Comparison of ENCODE assay signal across 11 mouse cellular contexts in the genomic region with DNA sequence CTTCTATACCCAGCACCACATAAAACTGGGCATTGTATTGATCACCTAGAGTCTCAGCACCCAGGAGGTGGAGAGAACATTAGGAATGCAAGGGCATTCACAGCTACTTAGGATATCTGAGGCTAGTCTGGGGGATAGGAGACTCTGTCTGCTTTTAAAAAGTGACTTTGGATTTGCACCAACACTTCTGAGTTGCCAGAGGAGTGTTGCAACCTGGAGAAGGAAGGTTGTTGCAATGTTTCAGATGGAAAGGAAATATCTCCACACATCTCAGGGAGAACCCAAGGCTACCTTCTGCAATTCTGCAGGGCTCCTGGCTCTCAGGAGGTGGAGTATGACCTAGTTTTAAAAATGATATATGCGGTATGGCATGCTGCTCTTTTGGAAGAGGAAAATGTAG. TPM values are rescaled to one million over a fixed set of nuclear protein-coding genes. Genes with fewer than 3 reads are reported as not detected.
DNase-seq lines count a peak whose midpoint lies in the region.
"Had no signal": no experiment of that assay in that cellular context is flagged by ENCODE, and none has a peak within 500 bp of the region (broad histone marks: within the 10 kb centered on the region; RNA-seq: fewer than 3 reads in every experiment).

No protein-coding gene starts in this region.

- DNase-seq in gastrocnemius, adult 18-20 months (ENCODE audit: low spot score), result peak; percentile 22
- DNase-seq in gastrocnemius, postnatal 14 days, result no peak
- DNase-seq in lung, postnatal 36 days, result peak; percentile 48
- DNase-seq in lung, postnatal 4 days, result no peak
- DNase-seq in brain, adult 2 months (ENCODE audit: low read depth, low spot score), result peak; percentile 27
- no peak for DNase-seq in retina, embryonic 14.5 days (ENCODE audit: low spot score)
- no peak for DNase-seq in thymus, postnatal 10 days (ENCODE audit: low spot score in 2 of 2)
- DNase-seq: cerebellum, adult 9-11 months; liver, embryonic 13.5 days; lung, embryonic 14.5 days; thymus, postnatal 36 days had no signal

- intact Hi-C loops in gastrocnemius, postnatal 14 days (cut with DNase I; ENCODE audit: low total_unique reads), result no loop called here

RNA-seq across cellular contexts. Expression of a gene that starts 3.7 kb away (rescaled TPM):
- 100 to 1,000 TPM; 107 to 133 TPM for total RNA-seq in gastrocnemius, adult 18-20 months (2021)
- 10 to 100 TPM; 76.2 to 79.5 TPM for total RNA-seq in gastrocnemius, postnatal 14 days (2021)

RNA-seq across cellular contexts. Expression of a gene that starts 42.1 kb away (rescaled TPM):
- 1 to 10 TPM; 2.0 to 2.7 TPM for total RNA-seq in gastrocnemius, adult 18-20 months (2021)
- total RNA-seq in gastrocnemius, postnatal 14 days (2021), result 1 to 10 TPM; 2.0 to 2.4 TPM

Comparison
In these comparisons a context has a peak if more than half of its experiments do, and no peak if none do; other contexts are left out.
1. DNase-seq: peak in gastrocnemius, adult 18-20 months (single experiment), lung, postnatal 36 days (single experiment) and brain, adult 2 months (single experiment); none in gastrocnemius, postnatal 14 days (single experiment), lung, postnatal 4 days (0 of 2), retina, embryonic 14.5 days (single experiment) and thymus, postnatal 10 days (0 of 2).